Mouse (Mus musculus) G1E (cell line): ENCODE measurements around the gene Gm49353.

Source experiments
- CTCF ChIP-seq: IDR thresholded peaks from 2 replicates; pipeline ENCODE4 v1.5.1; 2012; ENCODE audit warnings: low read depth, low read length, inconsistent platforms, mixed read lengths
- GATA2 ChIP-seq: IDR thresholded peaks from 2 replicates; pipeline ENCODE4 v1.6.1; 2012; ENCODE audit warnings: low read depth, low read length, inconsistent platforms, borderline replicate concordance
- TAL1 ChIP-seq: conservative IDR thresholded peaks from 2 replicates; pipeline ENCODE4 v1.6.1; 2012; ENCODE audit warnings: low read depth, low read length, inconsistent platforms, mixed read lengths

GRCm38 (mm10) chr10:29155304-29155703 is 43.5 kb upstream of the Gm49353 start:
- no peak for TF ChIP-seq CTCF
- no peak for TF ChIP-seq GATA2
- no peak for TF ChIP-seq TAL1
